Mouse (Mus musculus) lung, embryonic 14.5 days (tissue): ENCODE measurements around the gene Ets1. TPM values are rescaled to one million over a fixed set of nuclear protein-coding genes. Genes with fewer than 3 reads are reported as not detected.

Experiments used
- ATAC-seq: fragments of 200-750 bp; cut with Nextera tagmentation; 2 replicates; pipeline ENCODE4 v1.8.0; 2017; ENCODE audit warnings: mild to moderate bottlenecking, moderate TSS enrichment, moderate library complexity; ENCODE audit not compliant: insufficient read depth
- DNase-seq: peaks from one replicate; pipeline ENCODE4 v3.0.0-alpha.2; 2015
- H3K27ac ChIP-seq: fragments of 300-500 bp; sonication (generic); 2 replicates; pipeline ENCODE4 v1.5.1; 2014; ENCODE audit warnings: low read depth, mild to moderate bottlenecking, moderate library complexity
- H3K27me3 ChIP-seq: fragments of 300-500 bp; sonication (generic); 2 replicates; pipeline ENCODE4 v1.6.1; 2014; ENCODE audit warnings: low read length, control low read depth; ENCODE audit not compliant: insufficient read depth
- H3K36me3 ChIP-seq: fragments of 300-500 bp; sonication (generic); 2 replicates; pipeline ENCODE4 v1.6.1; 2014; ENCODE audit warnings: control low read depth; ENCODE audit not compliant: insufficient read depth
- H3K4me1 ChIP-seq: fragments of 300-500 bp; sonication (generic); 2 replicates; pipeline ENCODE4 v1.6.1; 2014; ENCODE audit warnings: antibody characterized with exemption, control low read depth; ENCODE audit not compliant: insufficient read depth
- H3K4me2 ChIP-seq: fragments of 300-500 bp; sonication (generic); 2 replicates; pipeline ENCODE4 v1.6.1; 2014; ENCODE audit warnings: mild to moderate bottlenecking
- H3K4me3 ChIP-seq: fragments of 300-500 bp; sonication (generic); 2 replicates; pipeline ENCODE4 v1.5.1; 2014; ENCODE audit warnings: low read depth, low read length
- H3K9ac ChIP-seq: fragments of 300-500 bp; sonication (generic); 2 replicates; pipeline ENCODE4 v1.6.1; 2014
- H3K9me3 ChIP-seq: fragments of 300-500 bp; sonication (generic); 2 replicates; pipeline ENCODE4 v1.6.1; 2016; ENCODE audit warnings: low read depth, low read length, control low read depth
- CTCF ChIP-seq: IDR thresholded peaks from 2 replicates; pipeline ENCODE4 v1.5.1; 2016; ENCODE audit warnings: antibody characterized with exemption, low read depth
- WGBS: fragments of 180-500 bp; shearing (Covaris S2); extraction: QIAGEN DNeasy Blood & Tissue Kit; methylation state at CpG from one replicate; pipeline ENCODE4 v1.1.7; 2014; 5-methylcytosine and 5-hydroxymethylcytosine counted together
- polyA plus RNA-seq: library from polyadenylated mRNA; unstranded; fragments of >200 nt; fragmentation: Nextera tagmentation; extraction: Ambion mirVana; gene quantifications from 2 replicates; pipeline ENCODE4 v1.2.1, GENCODE M21; 2014

Ets1 gene
- polyA plus RNA-seq, 1 experiment from 2014 or later = 79.2 TPM

GRCm38 (mm10) chr9:32743157-32743556, 107.1 kb downstream of the Ets1 start:
- peaks cover 57% of the 10 kb centered on the region for H3K36me3 ChIP-seq
- WGBS = 54% methylated on average over 8 of the region's 8 CpGs
- peaks cover 7% of the 10 kb centered on the region; the same call in 1 of the 2 replicates for H3K4me1 ChIP-seq
- H3K27me3 ChIP-seq = no peaks in the 10 kb centered on the region
- DNase-seq = peak; percentile 34
- no peak overlapping the region for H3K4me3 ChIP-seq
- no peak for TF ChIP-seq CTCF
- H3K4me2 ChIP-seq = no peak overlapping the region
- H3K9ac ChIP-seq = no peak overlapping the region; the same call in 1 of the 2 replicates
- H3K27ac ChIP-seq = peak overlapping the region; percentile 43; the same call in 1 of the 2 replicates
- H3K9me3 ChIP-seq = no peaks in the 10 kb centered on the region
- ATAC-seq = 0 out of 2 replicates have a peak, but pooled peaks have one; percentile 39

DNA sequence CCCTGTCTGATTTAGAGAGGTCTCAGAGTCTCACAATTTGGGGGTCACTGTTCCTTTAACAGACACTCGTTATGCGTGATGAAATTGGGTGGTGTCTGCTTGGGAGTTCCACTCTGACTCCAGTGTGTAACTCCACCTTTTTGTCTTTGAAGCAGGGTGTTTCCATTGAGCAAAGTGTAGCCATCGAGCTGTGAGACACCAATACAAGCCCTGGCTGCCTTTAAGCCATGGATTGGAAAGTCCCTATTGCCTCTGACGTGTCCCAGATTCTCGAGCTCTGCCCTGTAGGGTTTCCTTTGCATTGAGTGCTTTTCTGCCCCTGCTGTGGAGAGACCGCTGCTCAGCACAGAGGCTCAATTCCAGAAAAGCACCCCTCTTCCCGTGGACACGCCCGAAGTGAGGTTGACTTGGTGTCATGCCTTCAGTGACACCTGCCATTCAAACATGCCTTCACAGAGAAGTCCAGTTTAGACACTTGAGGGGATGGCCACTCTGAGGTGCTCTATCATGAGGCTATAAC, 107.7 kb downstream of the Ets1 start:
- ATAC-seq (no peak), DNase-seq (no peak)
- H3K9me3 ChIP-seq = no peaks in the 10 kb centered on the region
- peak overlapping the region; percentile 40; the same call in 1 of the 2 replicates for H3K27ac ChIP-seq
- TF ChIP-seq CTCF = no peak
- no peak overlapping the region for H3K4me2 ChIP-seq
- H3K27me3 ChIP-seq = no peaks in the 10 kb centered on the region
- no peak overlapping the region for H3K4me3 ChIP-seq
- H3K36me3 ChIP-seq = peaks cover 57% of the 10 kb centered on the region
- peaks cover 7% of the 10 kb centered on the region; the same call in 1 of the 2 replicates for H3K4me1 ChIP-seq
- no peak overlapping the region for H3K9ac ChIP-seq
- 76% methylated on average over 9 of the region's 9 CpGs for WGBS

- Histone ChIP-seq H3K36me3 (peaks cover 57% of the 10 kb centered on the region), H3K9me3 (no peaks in the 10 kb centered on the region), H3K27me3 (no peaks in the 10 kb centered on the region), H3K4me2 (no peak overlapping the region), H3K4me3 (no peak overlapping the region), H3K9ac (no peak overlapping the region), H3K27ac (no peak overlapping the region), H3K4me1 (peaks cover 7% of the 10 kb centered on the region; the same call in 1 of the 2 replicates)
- ATAC-seq = no peak
- DNase-seq = no peak
- WGBS = 61% methylated on average over 9 of the region's 9 CpGs
- no peak for TF ChIP-seq CTCF
Measured at GRCm38 (mm10) chr9:32744288-32744687, 108.3 kb downstream of the Ets1 start.

DNA sequence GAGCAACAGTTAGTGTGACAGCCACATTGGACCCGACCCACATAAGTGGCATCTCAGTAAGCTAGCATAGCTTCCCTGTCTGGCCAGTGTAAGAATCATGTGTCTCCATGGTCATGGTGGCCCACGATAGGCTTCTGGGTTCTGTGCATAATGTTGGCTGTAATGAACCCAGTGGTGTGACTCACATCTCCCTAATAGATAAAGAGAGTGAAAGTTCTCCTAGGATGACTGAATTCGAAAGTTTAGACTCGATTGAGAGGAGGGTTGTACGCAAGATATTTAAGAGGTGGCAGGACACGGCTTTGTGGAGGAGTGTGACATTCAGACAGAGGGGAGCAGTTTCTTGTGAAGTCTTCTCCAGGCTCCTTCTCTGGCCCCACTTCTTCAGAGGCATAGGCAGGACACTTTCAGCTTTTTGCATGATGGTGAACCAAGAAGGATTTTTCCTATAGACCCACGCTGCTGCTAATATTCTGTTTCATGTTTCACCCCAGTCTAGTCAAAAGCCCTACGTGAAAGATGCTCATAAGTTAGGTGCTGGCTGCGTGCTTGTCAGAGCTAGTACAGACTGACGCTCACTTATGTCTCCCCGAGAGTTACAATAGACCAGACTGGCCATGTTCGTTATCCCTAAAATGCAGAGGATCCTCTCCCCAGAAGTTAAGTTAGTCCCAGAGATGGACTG, 109.2 kb downstream of the Ets1 start:
- whole genome bisulfite sequencing = 81% methylated on average over 12 of the region's 12 CpGs
- Histone ChIP-seq H3K4me1 (peaks cover 7% of the 10 kb centered on the region; the same call in 1 of the 2 replicates), H3K27ac (peak overlapping the region; percentile 8; the same call in 1 of the 2 replicates), H3K4me3 (no peak overlapping the region), H3K4me2 (no peak overlapping the region), H3K36me3 (peaks cover 59% of the 10 kb centered on the region), H3K27me3 (no peaks in the 10 kb centered on the region), H3K9me3 (no peaks in the 10 kb centered on the region), H3K9ac (no peak overlapping the region)
- no peak for TF ChIP-seq CTCF
- no peak for DNase-seq
- no peak for ATAC-seq

DNA sequence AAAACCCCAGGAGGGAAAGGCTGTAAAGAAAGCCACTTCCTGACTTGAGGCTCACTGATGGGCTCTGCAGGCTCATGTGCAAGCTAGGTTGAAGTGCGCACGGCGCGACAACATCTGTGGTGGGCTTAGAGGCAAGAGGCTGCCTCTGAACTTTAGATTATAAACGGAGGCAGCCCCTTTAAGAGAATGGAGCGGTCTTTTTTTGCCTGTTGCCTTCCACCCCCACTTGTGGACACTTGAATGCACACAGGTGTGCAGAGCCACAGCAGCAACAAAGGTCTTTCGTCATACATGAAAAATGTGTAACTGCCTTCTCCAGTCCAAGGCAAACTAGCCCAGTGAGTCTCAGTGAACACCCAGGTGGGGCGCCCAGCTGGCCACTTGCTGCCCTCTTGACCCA, 110.0 kb downstream of the Ets1 start:
- WGBS = 78% methylated on average over 8 of the region's 8 CpGs
- no peak overlapping the region for H3K9ac ChIP-seq
- DNase-seq = peak; percentile 46
- H3K27me3 ChIP-seq = no peaks in the 10 kb centered on the region
- ATAC-seq = peak; percentile 67
- H3K27ac ChIP-seq = peak overlapping the region; percentile 59
- H3K36me3 ChIP-seq = peaks cover 59% of the 10 kb centered on the region
- H3K9me3 ChIP-seq = no peaks in the 10 kb centered on the region
- no peak overlapping the region for H3K4me3 ChIP-seq
- H3K4me1 ChIP-seq = peaks cover 7% of the 10 kb centered on the region; the same call in 1 of the 2 replicates
- TF ChIP-seq CTCF = no peak
- no peak overlapping the region for H3K4me2 ChIP-seq

- Histone ChIP-seq H3K27ac (peak overlapping the region; percentile 59), H3K9me3 (no peaks in the 10 kb centered on the region), H3K4me3 (no peak overlapping the region), H3K4me1 (peaks cover 7% of the 10 kb centered on the region; the same call in 1 of the 2 replicates), H3K36me3 (peaks cover 58% of the 10 kb centered on the region), H3K9ac (no peak overlapping the region), H3K4me2 (no peak overlapping the region), H3K27me3 (no peaks in the 10 kb centered on the region)
- ATAC-seq (no peak), DNase-seq (no peak)
- 65% methylated on average over 6 of the region's 6 CpGs for whole genome bisulfite sequencing
- TF ChIP-seq CTCF = no peak
Measured at GRCm38 (mm10) chr9:32746615-32747014, 110.6 kb downstream of the Ets1 start.

- 0 out of 2 replicates have a peak overlapping the region, but pooled peaks have one; percentile 4 for H3K27ac ChIP-seq
- WGBS = 74% methylated on average over 8 of the region's 8 CpGs
- peaks cover 62% of the 10 kb centered on the region for H3K36me3 ChIP-seq
- no peak overlapping the region for H3K9ac ChIP-seq
- ATAC-seq = no peak
- no peak overlapping the region for H3K4me2 ChIP-seq
- no peak for DNase-seq
- no peak for TF ChIP-seq CTCF
- H3K4me3 ChIP-seq = no peak overlapping the region
- no peaks in the 10 kb centered on the region for H3K27me3 ChIP-seq
- peaks cover 7% of the 10 kb centered on the region; the same call in 1 of the 2 replicates for H3K4me1 ChIP-seq
- no peaks in the 10 kb centered on the region for H3K9me3 ChIP-seq
Measured at GRCm38 (mm10) chr9:32747624-32748023, 111.6 kb downstream of the Ets1 start.
